ENCODE assay signal across 23 mouse cellular contexts in genomic region chr1:175415728-175416127, GRCm38 (mm10).
DNase-seq lines count a peak whose midpoint lies in the region; ATAC-seq and TF ChIP-seq lines count a peak whose summit lies in the region.
"Had no signal": no experiment of that assay in that cellular context is flagged by ENCODE, and none has a peak within 500 bp of the region (broad histone marks: within the 10 kb centered on the region; RNA-seq: fewer than 3 reads in every experiment).

No protein-coding gene starts in this region.

- 7% methylated on average over 9 of the region's 9 CpGs for WGBS in forebrain, embryonic 13.5 days
- WGBS in forebrain, embryonic 10.5 days = 31% methylated on average over 9 of the region's 9 CpGs
- whole genome bisulfite sequencing in midbrain, embryonic 11.5 days = 56% methylated on average over 9 of the region's 9 CpGs
- 38% methylated on average over 9 of the region's 9 CpGs for WGBS in midbrain, postnatal 0 days

- H3K4me3 ChIP-seq in forebrain, embryonic 13.5 days = no peak overlapping the region
- H3K4me3 ChIP-seq in forebrain, embryonic 10.5 days = no peak overlapping the region
- H3K4me3 ChIP-seq in midbrain, embryonic 11.5 days (ENCODE audit: low read depth, low read length) = no peak overlapping the region
- H3K4me3 ChIP-seq in midbrain, postnatal 0 days (ENCODE audit: low read depth, low read length) = no peak overlapping the region
- H3K4me3 ChIP-seq: embryonic facial prominence, embryonic 10.5 days; heart, embryonic 12.5 days; limb, embryonic 12.5 days; stomach, embryonic 15.5 days had no signal

- no peaks in the 10 kb centered on the region for H3K9me3 ChIP-seq in forebrain, embryonic 13.5 days (replicated peaks)
- no peaks in the 10 kb centered on the region for H3K9me3 ChIP-seq in forebrain, embryonic 10.5 days
- no peaks in the 10 kb centered on the region for H3K9me3 ChIP-seq in midbrain, embryonic 11.5 days (ENCODE audit: control insufficient read depth, low read length)
- H3K9me3 ChIP-seq in midbrain, postnatal 0 days (ENCODE audit: low read length) = no peaks in the 10 kb centered on the region
- H3K9me3 ChIP-seq: embryonic facial prominence, embryonic 10.5 days; heart, embryonic 12.5 days; limb, embryonic 12.5 days; stomach, embryonic 15.5 days had no signal

- peaks cover 9% of the 10 kb centered on the region; the same call in 1 of the 2 replicates for H3K4me1 ChIP-seq in forebrain, embryonic 13.5 days
- peaks cover 18% of the 10 kb centered on the region for H3K4me1 ChIP-seq in forebrain, embryonic 10.5 days
- H3K4me1 ChIP-seq in midbrain, embryonic 11.5 days (ENCODE audit: control insufficient read depth, insufficient read depth, low read length) = no peaks in the 10 kb centered on the region
- no peaks in the 10 kb centered on the region for H3K4me1 ChIP-seq in midbrain, postnatal 0 days (ENCODE audit: insufficient read depth, low read length)
- H3K4me1 ChIP-seq: heart, embryonic 12.5 days; limb, embryonic 12.5 days; stomach, embryonic 15.5 days had no signal

- no peak for TF ChIP-seq POLR2A in brain, embryonic 14.5 days (IDR thresholded peaks at IDR 0.05; ENCODE audit: borderline replicate concordance, extremely low read depth, insufficient read depth, insufficient read length, poor library complexity, severe bottlenecking)

- no peak overlapping the region; the same call in 1 of the 2 replicates for H3K4me2 ChIP-seq in forebrain, embryonic 13.5 days
- H3K4me2 ChIP-seq in midbrain, embryonic 11.5 days = no peak overlapping the region
- H3K4me2 ChIP-seq in midbrain, postnatal 0 days (ENCODE audit: low read depth, low read length, poor library complexity, severe bottlenecking) = no peak overlapping the region
- H3K4me2 ChIP-seq: heart, embryonic 12.5 days; limb, embryonic 12.5 days; liver, embryonic 11.5 days; stomach, embryonic 15.5 days had no signal

- H3K27ac ChIP-seq in forebrain, embryonic 13.5 days = no peak overlapping the region
- H3K27ac ChIP-seq in forebrain, embryonic 10.5 days = no peak overlapping the region
- H3K27ac ChIP-seq in midbrain, embryonic 11.5 days (ENCODE audit: low read depth, low read length) = no peak overlapping the region
- no peak overlapping the region for H3K27ac ChIP-seq in midbrain, postnatal 0 days (ENCODE audit: low read depth, low read length)
- H3K27ac ChIP-seq: embryonic facial prominence, embryonic 10.5 days; kidney, postnatal 0 days; limb, embryonic 12.5 days; stomach, embryonic 15.5 days had no signal

- no peaks in the 10 kb centered on the region for H3K36me3 ChIP-seq in forebrain, embryonic 13.5 days (ENCODE audit: poor library complexity, severe bottlenecking)
- no peaks in the 10 kb centered on the region for H3K36me3 ChIP-seq in forebrain, embryonic 10.5 days (replicated peaks)
- no peaks in the 10 kb centered on the region for H3K36me3 ChIP-seq in midbrain, embryonic 11.5 days (ENCODE audit: control insufficient read depth, insufficient read depth, low read length)
- no peaks in the 10 kb centered on the region for H3K36me3 ChIP-seq in midbrain, postnatal 0 days (ENCODE audit: insufficient read depth, low read length)
- H3K36me3 ChIP-seq: embryonic facial prominence, embryonic 10.5 days; heart, embryonic 12.5 days; limb, embryonic 12.5 days; stomach, embryonic 15.5 days had no signal

- no peak for TF ChIP-seq CTCF in midbrain, postnatal 0 days (IDR thresholded peaks at IDR 0.05)
- no peak for TF ChIP-seq CTCF in brain, embryonic 14.5 days (IDR thresholded peaks at IDR 0.05; ENCODE audit: borderline replicate concordance, extremely low read depth, insufficient read depth, insufficient read length)

- no peak for DNase-seq in forebrain, embryonic 10.5 days (ENCODE audit: extremely low spot score, low spot score)
- peak; percentile 35 for DNase-seq in midbrain, embryonic 11.5 days (ENCODE audit: low spot score, missing footprints)
- DNase-seq in midbrain, postnatal 0 days (ENCODE audit: low spot score) = no peak
- peak; percentile 67 for DNase-seq in brain, embryonic 14.5 days (ENCODE audit: low read depth)
- DNase-seq in retina, embryonic 14.5 days (ENCODE audit: low spot score) = peak; percentile 9
- no peak for DNase-seq in T-cell, adult 2 months (ENCODE audit: low spot score)
- DNase-seq: adrenal gland, postnatal 10 days; cerebellum, adult 9-10 months; gastrocnemius, postnatal 14 days; heart, adult 11 months; heart, postnatal 10 days; kidney, adult 2 months; liver, postnatal 0 days; lung, postnatal 14 days; thymus, postnatal 25 days had no signal

- no peak overlapping the region for H3K9ac ChIP-seq in forebrain, embryonic 13.5 days
- H3K9ac ChIP-seq in midbrain, embryonic 11.5 days (ENCODE audit: low read length) = no peak overlapping the region
- H3K9ac ChIP-seq in midbrain, postnatal 0 days (replicated peaks; ENCODE audit: low read length, poor library complexity, severe bottlenecking) = no peak overlapping the region
- H3K9ac ChIP-seq: heart, embryonic 12.5 days; limb, embryonic 12.5 days; liver, postnatal 0 days; stomach, embryonic 15.5 days had no signal

- no peaks in the 10 kb centered on the region for H3K27me3 ChIP-seq in forebrain, embryonic 13.5 days
- H3K27me3 ChIP-seq in forebrain, embryonic 10.5 days (ENCODE audit: poor library complexity, severe bottlenecking) = no peaks in the 10 kb centered on the region
- no peaks in the 10 kb centered on the region for H3K27me3 ChIP-seq in midbrain, embryonic 11.5 days (ENCODE audit: control insufficient read depth, insufficient read depth, low read length)
- no peaks in the 10 kb centered on the region for H3K27me3 ChIP-seq in midbrain, postnatal 0 days (ENCODE audit: insufficient read depth, low read length)
- H3K27me3 ChIP-seq: limb, embryonic 12.5 days; stomach, embryonic 15.5 days had no signal

- peak; percentile 48; the same call in 1 of the 2 replicates for ATAC-seq in forebrain, embryonic 13.5 days
- no peak for ATAC-seq in midbrain, embryonic 11.5 days (ENCODE audit: low FRiP score)
- ATAC-seq in midbrain, postnatal 0 days (ENCODE audit: low FRiP score) = no peak
- ATAC-seq: activated CD4-positive, CD25-positive, alpha-beta regulatory T cell, adult 4 months; liver, postnatal 0 days had no signal

Comparison
In these comparisons a context has a peak if more than half of its experiments do, and no peak if none do; other contexts are left out.
1. DNase-seq: peak in midbrain, embryonic 11.5 days (single experiment), brain, embryonic 14.5 days (single experiment) and retina, embryonic 14.5 days (single experiment); none in forebrain, embryonic 10.5 days (single experiment), midbrain, postnatal 0 days (single experiment) and T-cell, adult 2 months (single experiment).